Mouse (Mus musculus): ENCODE data around the gene Zfp454.

The Zfp454 gene

GRCm38 (mm10) chr11:50887390-50888128 is at the start of gene Zfp454:
TSS of gene Zfp454 (minus strand) at chr11:50887651.
- peak; percentile 92 for DNase-seq

GRCm38 (mm10) chr11:50932040-50932439 is 44.6 kb upstream of the Zfp454 start:
- DNase-seq: no peak

DNA sequence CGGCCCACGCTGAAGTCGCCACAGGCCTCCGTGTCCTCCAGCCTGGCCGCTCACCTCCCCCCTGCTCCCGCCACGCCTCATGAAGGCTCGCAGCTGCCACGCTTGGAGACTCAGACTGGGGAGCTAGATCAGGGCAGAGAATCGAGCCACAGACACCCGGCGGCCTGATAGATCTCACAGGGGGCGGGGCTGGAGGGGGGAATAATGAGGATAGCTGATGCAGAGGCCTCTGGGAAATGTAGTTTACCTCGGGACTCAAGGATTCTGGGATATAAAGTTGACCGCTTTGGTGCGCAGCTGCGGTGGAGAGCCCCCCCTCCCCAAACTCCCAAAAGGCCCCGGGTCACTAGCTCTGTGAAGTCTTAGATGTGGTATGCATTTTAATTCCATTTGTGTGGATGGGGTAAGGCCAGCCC is 44.0 kb upstream of the Zfp454 start, which contains the start of gene Zfp354b:
Gene Zfp354b, minus strand, starts transcription at position 183 of the 416 bp plus-strand sequence.
- peak; percentile 91 for DNase-seq

- no peak for DNase-seq
Observed at GRCm38 (mm10) chr11:50931021-50931420, 43.6 kb upstream of the Zfp454 start.

DNA sequence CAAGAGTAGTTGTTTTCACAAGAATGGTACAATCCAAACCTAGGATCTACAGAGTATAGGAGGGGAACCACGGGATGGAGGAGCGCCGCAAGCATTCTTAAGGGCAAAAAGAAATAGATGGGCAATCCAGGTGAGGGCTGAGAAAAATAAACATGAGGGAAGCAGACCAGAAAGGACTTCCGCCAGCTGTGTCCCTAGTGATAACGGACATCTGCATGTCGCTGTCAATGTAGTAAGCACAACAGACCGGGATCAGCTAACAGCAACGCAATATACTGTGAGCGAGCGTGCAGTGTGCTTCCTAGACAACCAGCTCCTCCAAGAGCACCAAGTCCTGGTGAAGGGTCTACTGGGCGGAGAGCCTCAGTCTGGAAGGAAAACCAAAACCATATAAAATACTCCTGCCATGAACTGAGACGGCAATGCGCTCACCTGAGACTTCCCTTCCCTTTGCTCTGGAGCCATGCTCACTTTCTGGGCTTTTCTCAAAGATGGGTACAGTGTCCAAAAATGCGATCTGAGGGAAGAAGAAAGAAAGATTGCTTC is 43.1 kb upstream of the Zfp454 start:
- DNase-seq: no peak

DNA sequence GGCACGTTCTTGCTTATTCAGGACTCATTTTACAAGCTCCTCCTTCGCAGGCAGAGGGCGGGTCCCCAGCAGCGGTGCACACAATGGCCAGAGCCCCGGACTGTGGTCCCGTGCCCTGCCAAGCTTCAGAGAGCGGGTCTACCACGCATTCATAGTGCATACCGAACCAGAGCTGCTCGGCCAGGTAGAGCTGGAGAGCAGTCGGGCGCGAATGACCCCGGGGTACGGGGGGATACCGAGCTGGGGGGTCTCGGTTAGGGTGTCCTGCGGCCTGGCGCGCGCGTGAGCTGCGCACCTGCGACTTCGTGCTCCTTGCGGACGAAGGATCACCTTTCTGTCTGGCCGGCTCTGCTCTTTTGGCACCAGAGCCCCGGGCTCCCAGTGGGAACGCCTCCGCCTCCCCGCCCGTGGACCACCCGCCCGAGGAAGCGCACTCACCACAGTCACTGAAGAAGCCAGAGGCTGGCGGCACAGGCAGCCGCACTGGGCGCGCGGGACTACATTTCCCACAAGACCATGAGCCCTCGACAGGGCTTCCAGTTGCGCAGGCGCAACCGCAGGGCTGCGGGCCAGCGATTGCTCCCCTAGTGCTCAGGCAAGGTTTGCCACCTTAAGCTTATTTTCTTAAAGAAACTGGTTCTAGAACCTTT is 28.3 kb upstream of the Zfp454 start, which contains the start of gene Zfp2:
Gene Zfp2, minus strand, starts transcription at position 495 of the 650 bp plus-strand sequence.
- peak; percentile 95 for DNase-seq

- DNase-seq: no peak
Observed at GRCm38 (mm10) chr11:50914461-50914860, 27.0 kb upstream of the Zfp454 start.

- no peak for DNase-seq
Observed at GRCm38 (mm10) chr11:50913301-50913700, 25.9 kb upstream of the Zfp454 start.

DNA sequence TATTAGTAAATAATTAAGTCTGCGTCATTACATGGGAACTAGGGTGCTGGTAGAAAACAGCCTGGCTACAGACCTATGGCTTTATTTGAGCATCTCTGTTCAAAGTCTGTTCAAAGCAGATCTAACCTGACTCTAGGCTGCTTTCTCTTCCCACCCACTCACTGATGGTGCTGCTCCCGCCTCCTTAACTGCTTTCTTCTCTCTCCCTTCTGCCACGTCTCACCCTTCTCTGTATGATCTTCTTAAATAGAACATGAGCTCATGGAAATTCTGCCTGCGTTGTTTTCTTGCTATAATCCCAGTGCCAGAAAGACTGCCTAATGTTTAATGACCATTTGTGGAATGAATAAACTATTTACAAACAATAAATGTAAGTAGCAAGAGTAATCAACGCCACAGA is 20.7 kb upstream of the Zfp454 start:
- no peak for DNase-seq

- DNase-seq: no peak
Observed at GRCm38 (mm10) chr11:50897359-50897758, 9.9 kb upstream of the Zfp454 start.

DNA sequence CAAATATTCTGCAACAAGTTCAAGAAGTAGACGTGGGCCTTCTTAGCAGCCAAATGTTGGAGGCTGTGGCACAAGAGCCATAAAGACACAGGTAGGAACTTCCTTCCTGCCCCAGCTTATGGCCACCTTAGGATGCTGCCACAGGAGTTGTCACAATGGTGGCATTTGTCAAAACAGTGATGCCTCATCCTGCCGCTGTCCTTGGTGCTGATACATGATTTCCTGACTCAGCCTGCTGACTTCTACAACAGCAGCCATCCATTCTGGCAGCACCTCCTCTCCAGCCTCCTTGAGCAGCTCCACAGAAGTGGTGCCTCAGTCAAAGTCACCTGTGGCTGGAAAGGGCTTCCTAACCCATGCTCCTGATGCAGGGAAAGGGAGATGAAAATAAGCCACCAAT is 5.0 kb upstream of the Zfp454 start:
- peak; percentile 10 for DNase-seq

DNA sequence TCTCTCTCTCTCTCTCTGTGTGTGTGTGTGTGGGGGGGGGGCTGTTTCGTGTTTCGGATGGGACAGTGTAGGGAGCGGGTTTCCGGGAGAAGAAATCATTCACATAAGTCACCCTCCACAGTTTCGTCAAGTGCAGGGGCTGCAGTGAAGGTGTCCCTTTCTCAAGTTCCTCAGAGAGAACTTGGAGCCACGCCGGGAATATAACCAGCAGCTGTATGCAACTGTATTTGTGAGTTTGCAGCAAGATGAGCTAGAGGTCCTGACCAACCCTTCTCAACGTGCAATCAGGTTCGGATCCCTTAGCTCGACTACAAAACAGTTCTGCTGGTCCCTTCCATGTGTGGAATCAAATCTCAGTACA is 538 bp downstream of the Zfp454 start:
- peak; percentile 44 for DNase-seq

GRCm38 (mm10) chr11:50886231-50886932 is 1.1 kb downstream of the Zfp454 start:
- peak; percentile 44 for DNase-seq

DNA sequence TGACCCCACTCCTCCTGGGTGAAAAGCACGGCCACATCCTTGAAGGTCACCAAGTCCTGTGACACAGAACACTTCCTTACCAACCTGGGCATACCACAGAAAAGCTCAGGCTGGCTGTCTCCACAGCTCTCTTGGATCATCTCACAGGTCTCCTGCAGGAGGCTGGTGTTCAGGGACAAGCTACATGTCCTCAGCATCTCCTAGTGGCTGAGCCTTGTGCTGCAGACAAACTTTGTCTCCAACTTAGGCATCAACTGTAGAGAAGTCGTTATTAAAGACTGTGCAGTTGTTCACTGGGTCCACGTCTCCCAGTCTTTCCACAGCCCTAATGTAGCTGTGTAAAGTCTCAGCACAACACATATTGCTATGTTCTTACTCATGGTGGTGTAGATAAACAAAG is 3.7 kb downstream of the Zfp454 start:
- DNase-seq: no peak

GRCm38 (mm10) chr11:50878641-50879040 is 8.8 kb downstream of the Zfp454 start:
- DNase-seq: no peak

DNA sequence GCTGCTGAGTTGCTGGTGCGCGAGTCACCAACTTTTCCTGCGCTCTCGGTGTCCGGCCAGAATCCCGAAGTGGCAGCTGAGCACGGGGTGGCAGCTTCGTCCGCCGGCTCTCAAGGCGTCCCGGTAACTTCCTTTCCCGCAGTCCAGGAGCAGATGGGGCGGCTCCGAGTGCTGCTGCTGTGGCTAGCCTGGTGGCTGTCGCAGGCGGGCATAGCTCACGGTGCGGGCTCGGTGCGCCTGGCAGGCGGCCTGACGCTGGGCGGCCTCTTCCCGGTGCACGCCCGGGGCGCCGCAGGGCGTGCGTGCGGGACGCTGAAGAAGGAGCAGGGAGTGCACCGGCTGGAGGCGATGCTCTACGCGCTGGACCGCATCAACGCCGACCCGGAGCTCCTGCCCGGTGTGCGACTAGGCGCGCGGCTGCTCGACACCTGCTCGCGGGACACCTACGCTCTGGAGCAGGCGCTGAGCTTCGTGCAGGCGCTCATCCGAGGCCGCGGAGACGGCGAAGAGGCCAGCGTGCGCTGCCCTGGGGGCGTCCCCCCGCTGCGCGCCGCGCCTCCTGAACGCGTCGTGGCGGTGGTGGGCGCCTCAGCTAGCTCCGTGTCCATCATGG is 36.4 kb downstream of the Zfp454 start:
- peak; percentile 33 for DNase-seq

GRCm38 (mm10) chr11:50850177-50850735 is 37.2 kb downstream of the Zfp454 start, which contains the start of gene Grm6:
TSS of gene Grm6 (plus strand) at chr11:50850685.
- DNase-seq: no peak

DNA sequence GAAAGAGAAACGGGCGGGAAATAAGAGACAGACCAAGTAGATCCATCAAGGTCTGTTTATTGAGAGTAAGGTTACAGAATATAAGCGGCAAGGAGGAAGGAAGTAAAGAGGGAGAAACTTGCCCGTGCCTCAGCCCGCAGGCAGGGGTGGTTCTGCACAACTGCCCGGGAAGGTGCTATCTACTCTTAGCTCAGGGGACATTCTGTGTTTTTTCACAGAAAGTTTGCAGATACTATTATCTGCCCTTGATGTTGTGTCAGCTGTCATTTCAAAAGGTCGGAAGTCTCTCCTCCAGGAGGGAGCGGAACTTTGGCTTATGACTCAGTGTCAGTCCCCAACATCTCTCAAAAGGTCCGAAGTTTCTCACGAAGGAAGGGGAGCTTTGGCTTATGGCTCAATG is 38.1 kb downstream of the Zfp454 start:
- DNase-seq: no peak

DNA sequence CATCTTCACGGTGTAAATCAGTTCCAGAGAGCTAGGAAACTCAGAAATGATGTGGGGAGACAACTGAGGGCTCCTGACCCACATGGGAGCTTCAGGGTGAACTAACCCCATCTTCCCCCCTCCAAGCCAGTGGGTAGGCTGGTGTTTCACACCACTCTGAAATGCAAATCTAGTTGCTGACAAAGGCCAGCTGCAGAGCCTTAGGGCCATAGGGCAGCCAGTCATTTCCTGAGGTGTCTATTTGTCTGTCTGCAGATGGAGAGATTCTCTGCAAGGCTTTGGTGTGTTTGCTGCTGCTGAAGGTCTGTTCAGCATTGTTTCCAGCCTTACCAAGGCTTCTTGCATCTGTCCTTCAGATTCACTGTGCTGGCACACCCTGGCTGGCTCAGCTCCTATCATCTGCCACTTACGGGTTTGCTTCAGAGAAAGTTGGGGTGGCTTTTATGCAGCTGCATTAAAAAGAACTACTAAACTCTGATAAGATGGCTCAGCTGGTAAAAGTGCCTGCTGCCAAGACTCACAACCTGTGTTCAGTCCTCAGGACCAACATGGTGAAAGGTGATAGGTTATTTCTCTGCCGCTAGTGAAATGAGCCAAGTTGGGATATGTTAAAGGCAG is 38.8 kb downstream of the Zfp454 start:
- DNase-seq: no peak

DNA sequence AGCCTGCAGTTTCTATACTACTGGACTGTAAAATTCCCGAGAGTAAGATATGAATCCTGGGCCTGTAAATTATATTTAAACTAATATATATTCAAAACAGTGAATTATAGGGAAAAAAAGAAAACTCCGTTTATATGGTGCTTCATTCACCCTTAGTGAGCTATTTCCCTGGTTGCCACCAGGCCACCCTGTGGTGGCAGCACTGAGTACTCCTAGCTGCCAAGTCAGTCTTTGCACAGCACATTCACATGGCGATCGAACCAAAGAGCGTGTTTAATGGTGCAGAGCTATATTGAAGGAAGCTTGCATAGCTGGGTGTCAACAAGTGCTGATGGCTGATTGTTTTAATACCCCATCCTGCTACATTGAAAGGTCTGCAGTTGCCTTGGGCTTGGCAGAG is 40.4 kb downstream of the Zfp454 start:
- peak; percentile 22 for DNase-seq

DNA sequence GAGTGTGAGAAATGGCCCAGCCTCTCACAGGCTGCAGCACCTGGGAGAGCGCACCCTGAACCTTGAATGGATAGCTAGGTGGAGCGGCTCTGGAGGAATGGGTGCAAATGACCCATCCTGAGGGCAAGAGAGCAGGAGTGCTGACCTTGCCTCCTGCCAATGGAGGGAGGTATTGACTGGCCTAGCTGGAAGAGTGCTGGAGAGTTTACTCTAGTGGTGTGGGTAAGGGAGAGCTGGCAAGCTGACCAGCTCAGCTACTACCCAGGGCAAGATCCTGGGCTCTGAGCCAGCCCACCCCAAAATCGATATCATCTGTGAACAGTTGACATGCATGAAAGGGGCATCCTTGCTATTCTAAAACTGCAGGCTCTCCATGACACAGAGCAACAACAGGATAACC is 41.5 kb downstream of the Zfp454 start:
- no peak for DNase-seq

Measured in kidney, postnatal 10 days (tissue).